Mouse (Mus musculus) embryonic facial prominence, embryonic 11.5 days (tissue): ENCODE measurements at regions not wholly inside any gene's neighbourhood (a gene's known extent, or its start where the extent isn't known, plus 50 kb on each side); places are given as distances from the start of the nearest gene placed in this dataset.

Experiments
- ATAC-seq: fragments of 200-750 bp; cut with Nextera tagmentation; replicated peaks from 2 replicates; pipeline ENCODE4 v1.8.0; 2017; ENCODE audit warnings: low read depth; ENCODE audit not compliant: insufficient number of reproducible peaks, low FRiP score, low TSS enrichment
- DNase-seq: peaks from one replicate; pipeline ENCODE4 v3.0.0-alpha.2; 2015; ENCODE audit warnings: low spot score
- H3K27ac ChIP-seq: fragments of 300-500 bp; sonication (generic); replicated peaks from 2 replicates; pipeline ENCODE4 v1.5.1; 2014; ENCODE audit warnings: mild to moderate bottlenecking, low read depth, low read length, control low read depth
- H3K27me3 ChIP-seq: fragments of 300-500 bp; sonication (generic); 2 replicates; pipeline ENCODE4 v1.6.1; 2014; ENCODE audit warnings: mild to moderate bottlenecking, low read length, moderate library complexity, mixed read lengths; ENCODE audit not compliant: control insufficient read depth, insufficient read depth
- H3K36me3 ChIP-seq: fragments of 300-500 bp; sonication (generic); replicated peaks from 2 replicates; pipeline ENCODE4 v1.6.1; 2014; ENCODE audit warnings: low read depth, mild to moderate bottlenecking, low read length, moderate library complexity, mixed read lengths; ENCODE audit not compliant: control insufficient read depth, insufficient read depth
- H3K4me1 ChIP-seq: fragments of 300-500 bp; sonication (generic); 2 replicates; pipeline ENCODE4 v1.6.1; 2014; ENCODE audit warnings: low read length, mixed read lengths; ENCODE audit not compliant: control insufficient read depth, insufficient read depth
- H3K4me2 ChIP-seq: fragments of 300-500 bp; sonication (generic); 2 replicates; pipeline ENCODE4 v1.6.1; 2014; ENCODE audit warnings: low read depth, mild to moderate bottlenecking, control low read depth, low read length, moderate library complexity
- H3K4me3 ChIP-seq: fragments of 300-500 bp; sonication (generic); 2 replicates; pipeline ENCODE4 v1.5.1; 2014; ENCODE audit warnings: low read depth, low read length, control low read depth
- H3K9ac ChIP-seq: fragments of 300-500 bp; sonication (generic); replicated peaks from 2 replicates; pipeline ENCODE4 v1.6.1; 2014; ENCODE audit warnings: mild to moderate bottlenecking, control low read depth, low read length
- H3K9me3 ChIP-seq: fragments of 300-500 bp; sonication (generic); replicated peaks from 2 replicates; pipeline ENCODE4 v1.6.1; 2016; ENCODE audit warnings: mild to moderate bottlenecking, low read length, inconsistent platforms, mixed read lengths; ENCODE audit not compliant: control insufficient read depth
- WGBS: fragments of 180-500 bp; shearing (Covaris S2); extraction: QIAGEN DNeasy Blood & Tissue Kit; methylation state at CpG from one replicate; pipeline ENCODE4 v1.1.7; 2014; 5-methylcytosine and 5-hydroxymethylcytosine counted together

DNA sequence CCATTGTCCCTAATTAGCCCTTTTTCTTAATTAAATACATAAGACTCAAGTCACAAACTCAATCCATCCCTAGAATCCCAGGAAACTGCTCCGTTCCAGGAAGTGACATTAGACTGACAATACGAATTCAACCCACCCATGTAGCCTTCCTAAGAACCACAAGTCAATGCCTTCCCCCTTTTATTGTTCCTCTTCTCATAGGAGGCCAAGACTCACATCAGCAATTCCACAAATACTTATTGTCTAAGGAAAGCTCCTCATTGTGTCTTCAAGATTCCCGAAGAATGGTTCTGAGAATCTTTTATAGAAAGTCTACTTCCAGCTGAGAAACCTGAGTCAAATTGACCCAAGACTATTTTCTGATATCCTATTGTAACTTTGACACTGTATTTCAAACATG, 147.3 kb downstream of the Dmac1 start:
- Histone ChIP-seq H3K4me2 (no peak overlapping the region), H3K4me1 (no peaks in the 10 kb centered on the region), H3K4me3 (no peak overlapping the region), H3K9me3 (no peaks in the 10 kb centered on the region), H3K9ac (no peak overlapping the region), H3K27ac (no peak overlapping the region), H3K36me3 (no peaks in the 10 kb centered on the region), H3K27me3 (no peaks in the 10 kb centered on the region)
- ATAC-seq (no peak), DNase-seq (no peak)
- 83% methylated on average over 3 of the region's 3 CpGs for WGBS

DNA sequence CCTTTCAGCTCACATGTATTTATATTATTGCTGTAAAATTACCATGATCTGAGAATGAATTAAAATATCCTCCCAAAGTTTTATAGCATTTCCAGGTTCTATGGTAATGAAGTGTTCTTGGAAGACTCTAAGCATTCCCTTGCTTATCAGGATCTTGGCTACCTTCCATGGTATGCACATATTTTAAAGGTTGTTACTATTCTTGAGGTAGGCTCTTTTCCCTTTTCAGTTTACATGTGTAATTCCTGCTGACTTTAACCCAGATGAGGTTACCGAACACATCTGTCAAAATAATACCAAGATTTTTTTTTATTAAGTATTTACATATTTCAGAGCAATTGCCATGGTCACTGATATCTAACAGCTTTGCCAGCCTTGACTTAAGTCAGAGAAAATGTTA, 162.2 kb downstream of the Dmac1 start:
- Histone ChIP-seq H3K4me1 (no peaks in the 10 kb centered on the region), H3K9me3 (no peaks in the 10 kb centered on the region), H3K36me3 (no peaks in the 10 kb centered on the region), H3K27ac (no peak overlapping the region), H3K4me3 (no peak overlapping the region), H3K27me3 (no peaks in the 10 kb centered on the region), H3K4me2 (no peak overlapping the region), H3K9ac (no peak overlapping the region)
- no peak for DNase-seq
- no peak for ATAC-seq
- WGBS = 69% methylated on average over 1 of the region's 1 CpGs

DNA sequence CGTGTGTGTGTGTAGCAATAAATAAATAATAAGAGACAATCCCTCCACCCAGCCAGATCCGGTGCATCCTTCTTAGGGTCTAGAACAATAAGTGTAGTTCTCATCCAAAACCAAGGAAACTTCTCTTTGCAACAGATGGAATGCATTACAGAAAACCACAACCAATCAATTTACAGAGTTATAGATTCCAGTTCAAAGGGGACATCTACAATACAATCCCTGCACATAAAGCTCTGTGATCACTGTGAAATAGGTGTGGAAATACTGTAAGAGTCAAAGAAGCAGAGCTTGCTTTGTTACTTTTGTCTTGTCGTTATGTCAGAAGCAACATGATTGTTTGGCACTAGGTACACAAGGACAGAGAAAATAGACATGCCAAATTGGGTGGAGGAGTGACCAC, 162.8 kb downstream of the Dmac1 start:
- H3K9me3 ChIP-seq = no peaks in the 10 kb centered on the region
- no peak for ATAC-seq

DNA sequence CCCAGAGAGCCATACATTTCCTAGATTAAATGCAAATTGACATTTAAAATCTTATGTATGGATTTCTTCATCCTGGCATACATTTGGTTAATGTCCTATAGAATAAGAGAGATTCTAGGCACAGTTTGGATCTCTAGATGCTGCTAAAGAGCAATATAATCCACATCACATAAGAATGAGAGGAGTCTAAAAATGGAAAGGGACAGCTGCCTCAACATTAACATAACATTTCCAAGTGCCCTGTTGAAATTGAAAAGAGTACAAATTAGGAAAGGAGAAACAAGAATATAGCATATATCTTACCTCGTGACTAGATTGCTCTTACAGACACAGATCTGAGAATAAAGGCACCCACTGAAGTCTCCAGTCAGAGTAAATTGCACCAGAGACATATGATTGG, 212.3 kb downstream of the Dmac1 start:
- no peak for ATAC-seq
- WGBS = 65% methylated on average over 1 of the region's 1 CpGs
- Histone ChIP-seq H3K4me1 (no peaks in the 10 kb centered on the region), H3K4me3 (no peak overlapping the region), H3K4me2 (no peak overlapping the region), H3K9me3 (no peaks in the 10 kb centered on the region), H3K27me3 (no peaks in the 10 kb centered on the region), H3K27ac (no peak overlapping the region), H3K9ac (no peak overlapping the region), H3K36me3 (no peaks in the 10 kb centered on the region)
- no peak for DNase-seq

More for the DNA sequence above, 162.8 kb downstream of the Dmac1 start:
- no peaks in the 10 kb centered on the region for H3K4me1 ChIP-seq
- no peak overlapping the region for H3K4me2 ChIP-seq
- no peaks in the 10 kb centered on the region for H3K36me3 ChIP-seq
- WGBS = 75% methylated on average over 3 of the region's 3 CpGs
- H3K27ac ChIP-seq = no peak overlapping the region
- DNase-seq = peak; percentile 5
- H3K4me3 ChIP-seq = no peak overlapping the region
- H3K9ac ChIP-seq = no peak overlapping the region
- no peaks in the 10 kb centered on the region for H3K27me3 ChIP-seq

DNA sequence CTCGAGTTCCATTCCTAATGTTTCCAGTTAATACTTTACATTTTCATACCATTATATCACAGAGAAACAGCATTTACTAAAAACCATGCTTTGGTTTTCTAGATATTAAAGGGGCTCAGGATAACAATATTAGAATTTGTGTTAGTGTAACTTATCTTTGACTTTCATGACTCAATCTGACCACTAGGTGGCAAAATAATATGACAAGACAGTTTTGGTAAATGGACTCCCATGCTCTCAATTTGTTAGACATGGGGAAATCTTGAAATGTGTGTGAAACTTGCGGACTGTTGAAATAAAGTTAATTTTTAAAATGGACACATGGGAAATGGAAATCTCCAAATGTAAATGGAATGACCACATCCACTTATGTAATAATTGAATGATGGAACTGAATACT, 214.8 kb downstream of the Dmac1 start:
- DNase-seq = peak; percentile 61
- no peak for ATAC-seq
- no peak overlapping the region for H3K27ac ChIP-seq

DNA sequence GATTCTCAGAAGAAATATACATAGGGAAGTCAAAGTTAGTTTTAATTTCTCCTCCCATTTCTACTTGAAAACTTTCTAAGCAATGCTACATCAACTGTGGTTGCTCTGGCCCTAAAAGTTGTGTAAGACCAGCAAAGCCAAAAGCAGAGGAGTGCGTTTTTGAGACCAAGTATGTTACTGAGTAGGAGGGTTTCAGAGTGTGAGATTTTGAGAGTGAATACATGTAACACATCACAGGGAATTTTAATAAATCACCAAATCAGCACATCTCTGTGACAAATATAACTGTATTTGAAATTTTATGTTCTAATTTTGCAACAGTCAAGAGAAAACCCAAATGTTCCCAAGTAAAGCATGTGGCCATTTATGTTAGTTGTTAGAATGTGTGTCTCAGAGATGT, 234.6 kb downstream of the Dmac1 start:
- Histone ChIP-seq H3K27ac (no peak overlapping the region), H3K4me1 (no peaks in the 10 kb centered on the region), H3K9ac (no peak overlapping the region), H3K4me2 (no peak overlapping the region), H3K9me3 (no peaks in the 10 kb centered on the region), H3K27me3 (no peaks in the 10 kb centered on the region), H3K4me3 (no peak overlapping the region), H3K36me3 (no peaks in the 10 kb centered on the region)
- whole genome bisulfite sequencing = 79% methylated on average over 1 of the region's 1 CpGs
- ATAC-seq (no peak), DNase-seq (no peak)

More for the DNA sequence above, 214.8 kb downstream of the Dmac1 start:
- WGBS = 80% methylated on average over 2 of the region's 2 CpGs
- Histone ChIP-seq H3K4me2 (no peak overlapping the region), H3K36me3 (no peaks in the 10 kb centered on the region), H3K4me1 (no peaks in the 10 kb centered on the region), H3K9ac (no peak overlapping the region), H3K9me3 (no peaks in the 10 kb centered on the region), H3K4me3 (no peak overlapping the region), H3K27me3 (no peaks in the 10 kb centered on the region)

DNA sequence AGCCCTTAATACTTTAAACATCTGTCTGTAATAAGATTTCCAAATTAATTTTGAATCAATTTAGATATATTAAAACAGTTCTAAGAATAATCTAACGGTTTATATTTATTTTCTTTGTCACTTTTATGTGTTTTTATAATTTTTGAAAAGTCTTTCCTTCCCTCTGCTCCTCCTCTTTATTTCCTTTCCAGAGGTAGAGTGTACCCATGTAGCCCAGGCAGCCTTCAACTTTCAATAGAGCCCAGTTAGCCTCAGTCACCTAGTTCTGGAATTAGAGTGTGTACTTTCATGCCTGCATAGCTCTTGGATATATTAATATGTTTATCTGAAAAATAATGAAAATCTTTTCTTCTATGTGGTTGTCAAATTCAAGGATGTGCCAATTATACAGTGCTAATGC, 235.5 kb downstream of the Dmac1 start:
- H3K9me3 ChIP-seq = no peaks in the 10 kb centered on the region
- no peaks in the 10 kb centered on the region for H3K27me3 ChIP-seq
- no peak for ATAC-seq
- H3K36me3 ChIP-seq = no peaks in the 10 kb centered on the region
- H3K4me2 ChIP-seq = no peak overlapping the region
- H3K9ac ChIP-seq = no peak overlapping the region
- no peak for DNase-seq
- 67% methylated on average over 1 of the region's 1 CpGs for WGBS
- H3K27ac ChIP-seq = no peak overlapping the region
- no peak overlapping the region for H3K4me3 ChIP-seq
- no peaks in the 10 kb centered on the region for H3K4me1 ChIP-seq

DNA sequence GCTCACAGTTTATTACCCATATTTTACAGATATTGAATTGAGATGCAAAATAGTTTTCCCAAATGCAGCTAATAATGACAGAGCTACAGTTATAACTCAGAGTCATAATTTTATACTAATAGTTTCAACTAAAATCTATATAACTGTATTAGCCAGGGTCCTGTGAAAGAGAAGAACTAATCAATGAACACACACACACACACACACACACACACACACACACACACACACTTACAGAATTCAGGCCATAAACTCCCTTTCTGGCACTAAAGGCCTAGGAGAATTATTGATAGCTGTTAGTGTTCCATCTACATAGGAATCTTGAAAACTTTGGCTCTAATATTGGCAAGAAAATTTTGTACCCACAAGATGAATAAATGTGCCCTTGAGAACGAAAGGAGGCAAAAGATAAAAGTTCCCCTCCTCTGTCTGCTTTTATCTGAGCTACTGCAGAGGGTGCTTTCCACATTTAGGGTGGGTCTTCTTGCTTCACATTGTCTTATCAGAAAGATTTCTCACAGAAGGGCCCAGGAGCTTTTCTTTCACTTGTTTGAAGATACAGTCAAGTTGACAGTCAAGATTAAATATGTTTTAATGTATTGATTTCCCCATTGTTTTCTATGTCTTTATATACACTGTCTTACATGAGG, 236.1 kb downstream of the Dmac1 start:
- H3K27me3 ChIP-seq = no peaks in the 10 kb centered on the region
- no peak overlapping the region for H3K4me2 ChIP-seq
- no peak overlapping the region for H3K4me3 ChIP-seq
- H3K9me3 ChIP-seq = no peaks in the 10 kb centered on the region
- no peak overlapping the region for H3K27ac ChIP-seq
- no peaks in the 10 kb centered on the region for H3K36me3 ChIP-seq
- 87% methylated on average over 1 of the region's 1 CpGs for WGBS
- no peaks in the 10 kb centered on the region for H3K4me1 ChIP-seq
- no peak for ATAC-seq
- DNase-seq = no peak
- no peak overlapping the region for H3K9ac ChIP-seq
